Mouse (Mus musculus) embryonic facial prominence, embryonic 11.5 days (tissue): Measurements from ENCODE around the gene Stx8. TPM values are rescaled to one million over a fixed set of nuclear protein-coding genes. Genes with fewer than 3 reads are reported as not detected.

Experiments used
- ATAC-seq: fragments of 200-750 bp; cut with Nextera tagmentation; replicated peaks from 2 replicates; pipeline ENCODE4 v1.8.0; 2017; ENCODE audit warnings: low read depth; ENCODE audit not compliant: insufficient number of reproducible peaks, low FRiP score, low TSS enrichment
- DNase-seq: peaks from one replicate; pipeline ENCODE4 v3.0.0-alpha.2; 2015; ENCODE audit warnings: low spot score
- H3K27ac ChIP-seq: fragments of 300-500 bp; sonication (generic); replicated peaks from 2 replicates; pipeline ENCODE4 v1.5.1; 2014; ENCODE audit warnings: mild to moderate bottlenecking, low read depth, low read length, control low read depth
- H3K27me3 ChIP-seq: fragments of 300-500 bp; sonication (generic); 2 replicates; pipeline ENCODE4 v1.6.1; 2014; ENCODE audit warnings: mild to moderate bottlenecking, low read length, moderate library complexity, mixed read lengths; ENCODE audit not compliant: control insufficient read depth, insufficient read depth
- H3K36me3 ChIP-seq: fragments of 300-500 bp; sonication (generic); replicated peaks from 2 replicates; pipeline ENCODE4 v1.6.1; 2014; ENCODE audit warnings: low read depth, mild to moderate bottlenecking, low read length, moderate library complexity, mixed read lengths; ENCODE audit not compliant: control insufficient read depth, insufficient read depth
- H3K4me1 ChIP-seq: fragments of 300-500 bp; sonication (generic); 2 replicates; pipeline ENCODE4 v1.6.1; 2014; ENCODE audit warnings: low read length, mixed read lengths; ENCODE audit not compliant: control insufficient read depth, insufficient read depth
- H3K4me2 ChIP-seq: fragments of 300-500 bp; sonication (generic); 2 replicates; pipeline ENCODE4 v1.6.1; 2014; ENCODE audit warnings: low read depth, mild to moderate bottlenecking, control low read depth, low read length, moderate library complexity
- H3K4me3 ChIP-seq: fragments of 300-500 bp; sonication (generic); 2 replicates; pipeline ENCODE4 v1.5.1; 2014; ENCODE audit warnings: low read depth, low read length, control low read depth
- H3K9ac ChIP-seq: fragments of 300-500 bp; sonication (generic); replicated peaks from 2 replicates; pipeline ENCODE4 v1.6.1; 2014; ENCODE audit warnings: mild to moderate bottlenecking, control low read depth, low read length
- H3K9me3 ChIP-seq: fragments of 300-500 bp; sonication (generic); replicated peaks from 2 replicates; pipeline ENCODE4 v1.6.1; 2016; ENCODE audit warnings: mild to moderate bottlenecking, low read length, inconsistent platforms, mixed read lengths; ENCODE audit not compliant: control insufficient read depth
- WGBS: fragments of 180-500 bp; shearing (Covaris S2); extraction: QIAGEN DNeasy Blood & Tissue Kit; methylation state at CpG from one replicate; pipeline ENCODE4 v1.1.7; 2014; 5-methylcytosine and 5-hydroxymethylcytosine counted together
- polyA plus RNA-seq: library from polyadenylated mRNA; unstranded; fragments of >200 nt; fragmentation: Nextera tagmentation; extraction: Ambion mirVana; gene quantifications from 2 replicates; pipeline ENCODE4 v1.2.1, GENCODE M21; 2014

Gene Stx8
- polyA plus RNA-seq, 1 experiment from 2014 or later = 60.9 TPM

DNA sequence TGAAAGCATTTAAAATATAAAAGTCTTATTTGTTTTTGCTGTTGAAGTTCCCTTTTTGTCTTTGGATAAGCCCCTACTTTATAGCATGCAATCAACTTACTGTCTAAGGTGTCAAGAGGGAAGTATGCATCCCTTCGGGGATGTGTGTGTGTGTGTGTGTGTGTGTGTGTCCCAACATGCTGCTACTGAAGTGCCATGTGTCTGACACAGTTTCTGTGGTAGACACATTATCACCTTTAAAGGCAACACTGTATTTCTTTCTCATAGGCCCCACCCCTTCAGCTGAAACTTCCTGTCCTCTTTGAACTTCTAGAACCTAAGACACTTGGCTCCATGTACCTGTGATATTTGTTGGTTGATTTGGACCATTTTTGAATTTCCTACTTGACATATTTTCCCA, 235.1 kb downstream of the Stx8 start:
- WGBS = 87% methylated on average over 1 of the region's 1 CpGs
- Histone ChIP-seq H3K9me3 (no peaks in the 10 kb centered on the region), H3K36me3 (no peaks in the 10 kb centered on the region), H3K27ac (no peak overlapping the region), H3K4me3 (no peak overlapping the region), H3K4me2 (no peak overlapping the region), H3K27me3 (no peaks in the 10 kb centered on the region), H3K4me1 (peaks cover 3% of the 10 kb centered on the region), H3K9ac (no peak overlapping the region)
- DNase-seq (no peak), ATAC-seq (no peak)

DNA sequence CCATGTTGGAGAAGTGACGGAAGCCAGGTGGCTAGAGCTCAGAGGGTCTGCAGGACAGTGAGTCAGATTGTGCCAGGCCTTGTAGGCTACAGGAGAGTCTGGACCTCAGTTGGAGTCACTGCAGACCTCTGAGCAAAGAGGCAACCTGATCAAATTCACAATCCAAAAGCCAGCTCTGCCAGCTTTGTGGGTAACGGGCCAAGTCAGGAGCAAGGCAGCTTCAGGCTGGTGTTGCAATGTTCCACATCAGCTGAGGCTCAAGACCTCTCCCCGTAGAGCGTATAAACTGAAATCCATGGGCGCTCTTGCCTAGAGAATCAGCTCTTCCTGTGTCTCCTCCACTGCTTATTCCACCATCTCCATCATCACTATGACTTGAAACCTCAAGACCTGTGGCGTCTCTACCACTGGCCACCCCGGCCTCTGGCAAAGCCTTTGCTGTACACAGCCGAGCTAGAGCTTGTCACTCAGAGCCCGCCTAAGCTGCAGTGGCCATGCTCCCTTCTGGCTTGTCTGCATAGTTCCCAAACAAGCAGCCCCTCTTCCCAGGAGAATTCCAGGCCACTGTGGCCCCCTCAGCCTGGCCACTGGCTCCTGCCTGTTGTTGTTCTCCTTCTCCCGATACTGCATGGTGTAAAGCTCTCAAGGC, 235.9 kb downstream of the Stx8 start:
- peaks cover 3% of the 10 kb centered on the region for H3K4me1 ChIP-seq
- no peak for DNase-seq
- no peak overlapping the region for H3K4me2 ChIP-seq
- H3K36me3 ChIP-seq = no peaks in the 10 kb centered on the region
- no peaks in the 10 kb centered on the region for H3K27me3 ChIP-seq
- 0 out of 2 replicates have a peak overlapping the region, but pooled peaks have one; percentile 13 for H3K9ac ChIP-seq
- H3K9me3 ChIP-seq = no peaks in the 10 kb centered on the region
- WGBS = 73% methylated on average over 10 of the region's 10 CpGs
- no peak for ATAC-seq
- H3K4me3 ChIP-seq = no peak overlapping the region
- H3K27ac ChIP-seq = no peak overlapping the region

DNA sequence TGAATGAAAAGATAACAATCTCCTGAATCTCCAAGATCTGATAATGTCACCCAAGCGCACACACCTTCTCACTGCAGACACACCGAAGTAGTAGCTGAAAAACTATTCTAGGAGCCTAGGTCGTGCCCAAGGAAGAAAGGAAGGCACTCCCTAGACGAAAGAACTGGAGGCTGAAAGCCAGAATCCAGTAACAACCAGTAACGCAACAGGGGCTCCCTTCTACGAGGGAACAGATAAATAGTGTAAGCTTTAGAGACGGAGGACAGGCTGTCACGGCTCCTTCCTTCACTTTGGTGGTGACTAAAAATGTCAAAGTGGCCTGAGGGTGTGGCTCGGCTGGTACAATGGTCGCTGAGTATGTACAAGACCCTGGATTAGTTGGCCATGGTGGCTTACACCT, 236.6 kb downstream of the Stx8 start:
- Histone ChIP-seq H3K9me3 (no peaks in the 10 kb centered on the region), H3K4me1 (peaks cover 3% of the 10 kb centered on the region), H3K4me3 (no peak overlapping the region), H3K36me3 (no peaks in the 10 kb centered on the region), H3K9ac (0 out of 2 replicates have a peak overlapping the region, but pooled peaks have one; percentile 13), H3K27me3 (no peaks in the 10 kb centered on the region), H3K4me2 (no peak overlapping the region), H3K27ac (0 out of 2 replicates have a peak overlapping the region, but pooled peaks have one; percentile 4)
- no peak for ATAC-seq
- WGBS = 54% methylated on average over 10 of the region's 10 CpGs
- no peak for DNase-seq

GRCm38 (mm10) chr11:68203658-68204315, 237.8 kb downstream of the Stx8 start:
- WGBS = 79% methylated on average over 10 of the region's 10 CpGs
- Histone ChIP-seq H3K9me3 (no peaks in the 10 kb centered on the region), H3K9ac (no peak overlapping the region), H3K27ac (no peak overlapping the region), H3K27me3 (no peaks in the 10 kb centered on the region), H3K36me3 (no peaks in the 10 kb centered on the region), H3K4me1 (peaks cover 3% of the 10 kb centered on the region), H3K4me2 (no peak overlapping the region), H3K4me3 (no peak overlapping the region)
- ATAC-seq = no peak
- DNase-seq = no peak

DNA sequence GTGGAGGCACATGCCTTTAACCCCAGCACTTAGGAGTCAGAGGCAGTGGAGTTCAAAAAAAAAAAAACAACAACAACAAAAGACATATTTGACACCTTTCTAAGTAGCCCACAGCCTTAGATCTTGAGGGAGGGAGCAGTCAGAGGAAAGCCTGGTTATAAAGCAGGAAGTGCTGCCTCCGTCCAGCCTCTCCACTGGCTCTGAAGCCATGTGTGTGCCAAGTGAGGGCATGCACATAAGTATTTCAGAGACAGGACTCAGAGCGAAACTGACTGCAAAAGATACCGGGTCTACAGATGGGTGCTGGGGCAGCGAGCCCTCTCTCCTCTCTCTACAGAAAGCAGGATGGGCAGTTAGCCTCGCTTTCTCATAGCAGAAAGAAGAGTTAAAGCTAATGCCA, 238.4 kb downstream of the Stx8 start:
- no peak overlapping the region for H3K27ac ChIP-seq
- H3K4me2 ChIP-seq = no peak overlapping the region
- H3K27me3 ChIP-seq = no peaks in the 10 kb centered on the region
- H3K4me3 ChIP-seq = no peak overlapping the region
- H3K4me1 ChIP-seq = peaks cover 3% of the 10 kb centered on the region
- no peaks in the 10 kb centered on the region for H3K36me3 ChIP-seq
- no peak overlapping the region for H3K9ac ChIP-seq
- no peak for DNase-seq
- no peak for ATAC-seq
- no peaks in the 10 kb centered on the region for H3K9me3 ChIP-seq
- 85% methylated on average over 5 of the region's 5 CpGs for WGBS

DNA sequence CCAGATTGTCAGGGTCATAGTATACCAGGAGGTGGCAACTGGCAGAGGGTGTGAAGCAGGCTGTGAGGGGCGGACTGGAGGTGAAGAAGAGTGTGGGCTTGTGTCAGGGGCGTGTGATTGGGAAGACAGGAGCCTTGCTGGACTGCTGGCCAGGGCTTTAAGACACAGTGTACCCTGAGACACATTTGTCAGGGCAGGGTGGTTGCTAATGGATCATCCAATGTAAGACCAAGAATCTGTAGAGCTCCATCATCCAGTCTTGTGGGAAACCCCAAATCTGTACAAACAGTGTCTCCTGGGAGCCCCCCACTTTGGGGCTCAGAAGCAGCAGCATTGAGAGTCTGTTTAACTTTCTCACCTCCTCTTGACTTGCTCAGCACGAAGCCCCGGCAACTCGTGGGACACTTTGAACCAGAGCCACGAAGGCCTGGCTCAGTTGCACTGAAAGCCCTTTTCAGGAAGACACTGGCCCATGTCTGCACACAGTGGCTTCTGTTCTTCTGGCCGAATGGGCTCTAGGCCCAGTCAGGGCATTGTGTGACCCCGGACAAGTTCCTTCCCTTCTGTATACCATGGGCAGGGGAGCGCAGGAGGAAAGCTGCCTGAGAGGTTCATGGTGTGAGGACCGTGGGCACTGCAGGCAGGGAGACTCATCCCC, 239.7 kb downstream of the Stx8 start:
- Histone ChIP-seq H3K4me1 (peaks cover 3% of the 10 kb centered on the region), H3K4me2 (no peak overlapping the region), H3K9me3 (no peaks in the 10 kb centered on the region), H3K27ac (no peak overlapping the region), H3K4me3 (no peak overlapping the region), H3K27me3 (no peaks in the 10 kb centered on the region), H3K36me3 (no peaks in the 10 kb centered on the region), H3K9ac (no peak overlapping the region)
- ATAC-seq (0 out of 2 replicates have a peak, but pooled peaks have one; percentile 34), DNase-seq (no peak)
- WGBS = 84% methylated on average over 10 of the region's 10 CpGs

DNA sequence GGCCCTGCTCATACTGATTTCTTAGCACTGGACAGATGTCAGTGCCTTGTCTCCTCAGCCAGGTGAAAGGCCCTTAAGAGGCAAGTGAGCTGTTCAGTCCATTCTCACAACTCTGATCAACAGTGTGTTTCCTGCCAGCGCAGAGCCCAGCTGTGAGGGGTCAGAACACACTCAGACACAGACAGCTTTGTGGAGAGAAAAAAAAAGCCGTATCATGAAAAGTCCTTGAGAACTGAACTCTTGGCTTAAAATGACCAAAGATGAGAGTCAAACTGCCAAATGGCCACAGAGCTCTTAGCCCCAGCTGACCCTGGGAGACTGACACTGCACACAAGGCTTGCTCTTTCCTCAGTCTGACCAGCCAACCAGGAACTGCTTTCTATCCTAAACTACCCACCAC, 242.0 kb downstream of the Stx8 start:
- ATAC-seq (no peak), DNase-seq (no peak)
- 74% methylated on average over 2 of the region's 2 CpGs for WGBS
- Histone ChIP-seq H3K4me2 (no peak overlapping the region), H3K4me1 (peaks cover 3% of the 10 kb centered on the region), H3K9ac (no peak overlapping the region), H3K36me3 (no peaks in the 10 kb centered on the region), H3K27ac (no peak overlapping the region), H3K9me3 (no peaks in the 10 kb centered on the region), H3K27me3 (no peaks in the 10 kb centered on the region), H3K4me3 (no peak overlapping the region)

GRCm38 (mm10) chr11:68208582-68208981, 242.6 kb downstream of the Stx8 start:
- peaks cover 3% of the 10 kb centered on the region for H3K4me1 ChIP-seq

More at GRCm38 (mm10) chr11:68208582-68208981, 242.6 kb downstream of the Stx8 start:
- Histone ChIP-seq H3K9me3 (no peaks in the 10 kb centered on the region), H3K4me3 (no peak overlapping the region), H3K27me3 (no peaks in the 10 kb centered on the region), H3K27ac (no peak overlapping the region), H3K36me3 (no peaks in the 10 kb centered on the region), H3K4me2 (no peak overlapping the region), H3K9ac (no peak overlapping the region)
- whole genome bisulfite sequencing = 90% methylated on average over 1 of the region's 1 CpGs
- DNase-seq (no peak), ATAC-seq (no peak)
